Mouse (Mus musculus) kidney, adult 18-20 months (tissue): ENCODE measurements around the gene 5830411N06Rik.

ENCODE experiments used
- DNase-seq: peaks from one replicate; pipeline ENCODE4 v3.0.0; 2021

The 5830411N06Rik gene

DNA sequence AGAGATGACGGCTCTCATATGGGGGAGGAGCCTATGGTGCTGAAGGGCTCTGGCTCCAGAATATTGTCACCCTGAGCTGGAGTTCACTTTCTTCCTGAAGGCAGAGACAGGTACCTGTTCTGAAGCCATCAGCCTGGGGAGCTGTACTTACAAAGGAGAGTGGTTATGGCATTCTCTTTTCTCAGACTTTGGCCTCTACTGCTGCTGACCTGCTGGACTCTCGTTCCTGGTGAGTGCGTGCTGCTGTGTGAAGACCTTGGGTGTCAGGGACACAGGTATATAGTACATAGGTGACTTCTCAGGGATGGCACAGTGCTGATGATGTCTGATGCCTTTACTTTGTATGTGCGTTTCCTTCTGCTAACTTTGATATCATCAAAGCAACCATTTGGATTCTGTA lies at the start of gene 5830411N06Rik:
Gene 5830411N06Rik (plus strand): TSS at position 69 of the 400 bp plus-strand sequence.
- no peak for DNase-seq

DNA sequence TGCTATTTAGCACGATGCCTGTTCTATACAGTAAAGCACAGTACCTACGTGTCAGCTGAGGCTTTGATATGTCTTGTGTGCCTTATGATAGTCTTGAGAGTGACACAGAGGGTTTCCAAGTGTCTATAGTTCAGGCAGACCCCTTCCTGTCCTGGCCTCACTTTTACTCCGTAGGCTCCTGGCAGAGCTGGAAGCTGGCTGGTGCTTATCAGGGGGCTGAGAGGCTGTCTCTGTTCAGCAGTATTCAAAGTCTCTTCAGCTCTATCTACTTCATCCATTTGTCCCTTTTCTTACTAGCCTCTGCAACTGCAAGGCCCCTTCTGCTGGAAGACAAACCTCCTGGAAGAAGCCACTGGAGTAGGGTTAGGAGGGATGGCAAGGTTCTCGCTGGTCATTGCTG lies 46.0 kb upstream of the 5830411N06Rik start:
- DNase-seq, result no peak

DNA sequence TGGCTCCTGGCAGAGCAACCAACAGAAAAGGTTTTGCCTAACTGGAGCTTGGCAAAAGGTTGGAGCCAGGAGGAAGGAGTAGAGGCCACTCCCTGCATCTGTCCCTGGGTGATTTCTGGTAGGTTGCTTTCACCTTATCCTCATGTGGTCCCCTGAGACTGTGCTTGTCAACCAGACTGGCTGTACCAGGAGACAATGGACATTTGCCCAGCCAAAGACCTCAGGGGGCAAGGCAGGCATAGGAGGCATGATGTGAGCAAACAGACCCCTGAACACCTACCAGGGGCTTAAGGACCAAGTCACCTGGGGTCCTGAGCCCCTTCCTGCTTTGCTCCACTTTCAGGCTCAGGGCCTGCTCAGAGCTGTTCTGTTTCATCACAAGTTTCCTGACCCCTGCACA lies 41.2 kb upstream of the 5830411N06Rik start, which contains the start of gene Olfr524:
Gene Olfr524 (minus strand): TSS at position 101 of the 400 bp plus-strand sequence.
- DNase-seq, result no peak

DNA sequence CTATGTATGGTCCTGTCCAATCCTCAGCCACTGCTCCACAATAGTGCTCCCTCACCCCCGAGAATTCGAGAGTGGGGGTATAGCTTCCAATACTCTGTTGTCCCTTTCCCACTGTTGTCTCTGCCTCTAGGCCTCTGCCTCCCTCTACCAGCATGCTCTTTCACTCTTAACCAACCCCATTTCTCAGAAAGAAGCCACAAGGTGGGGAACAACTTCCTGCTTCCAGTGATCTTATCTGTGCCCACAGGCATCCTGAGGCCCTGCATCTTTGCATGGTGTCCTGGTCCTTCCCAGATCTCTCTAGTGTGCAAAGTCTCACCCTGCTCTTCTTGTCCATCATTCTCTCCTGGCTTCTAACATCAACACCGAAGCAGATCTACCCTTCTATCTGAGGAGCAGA lies 40.2 kb upstream of the 5830411N06Rik start:
- no peak for DNase-seq

DNA sequence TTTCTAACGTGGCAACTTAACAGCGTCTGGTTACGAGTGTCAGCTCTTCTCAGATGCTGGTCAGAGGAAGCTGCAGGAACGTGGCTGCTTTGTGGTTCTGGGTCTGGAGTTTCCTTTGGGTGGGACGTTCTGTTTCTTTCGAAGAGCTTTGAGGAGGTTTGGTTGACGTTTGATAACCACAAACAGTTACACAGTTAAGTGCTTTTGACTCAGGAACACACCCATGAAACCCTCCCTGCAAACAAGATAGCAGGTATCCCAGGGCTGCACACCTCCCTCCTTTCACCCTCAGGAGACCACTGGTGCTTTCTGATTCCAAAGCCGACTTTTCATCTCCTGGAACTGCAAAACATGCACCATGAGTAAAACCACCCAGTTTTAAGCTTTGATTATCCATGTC lies 38.9 kb upstream of the 5830411N06Rik start:
- no peak for DNase-seq

DNA sequence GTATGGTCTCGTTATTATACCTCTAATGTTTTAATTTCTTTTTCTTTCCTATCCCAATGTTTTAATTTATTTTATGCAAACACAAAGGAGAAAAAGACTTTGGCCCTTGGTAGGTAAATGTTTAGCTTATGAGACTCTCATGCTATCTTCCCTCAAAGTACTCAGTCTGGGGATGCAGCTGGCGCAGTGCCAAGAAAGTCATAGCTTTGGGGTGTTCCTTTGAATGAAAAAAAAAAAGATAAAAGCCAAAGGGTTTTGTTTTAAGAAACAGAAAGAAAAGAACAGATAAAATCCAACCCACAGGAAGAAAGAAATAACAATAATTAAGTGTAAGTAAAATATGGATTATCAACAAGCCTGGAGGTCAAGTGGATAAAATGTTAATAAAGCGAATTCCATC lies 38.4 kb upstream of the 5830411N06Rik start:
- DNase-seq, result peak; percentile 16

DNA sequence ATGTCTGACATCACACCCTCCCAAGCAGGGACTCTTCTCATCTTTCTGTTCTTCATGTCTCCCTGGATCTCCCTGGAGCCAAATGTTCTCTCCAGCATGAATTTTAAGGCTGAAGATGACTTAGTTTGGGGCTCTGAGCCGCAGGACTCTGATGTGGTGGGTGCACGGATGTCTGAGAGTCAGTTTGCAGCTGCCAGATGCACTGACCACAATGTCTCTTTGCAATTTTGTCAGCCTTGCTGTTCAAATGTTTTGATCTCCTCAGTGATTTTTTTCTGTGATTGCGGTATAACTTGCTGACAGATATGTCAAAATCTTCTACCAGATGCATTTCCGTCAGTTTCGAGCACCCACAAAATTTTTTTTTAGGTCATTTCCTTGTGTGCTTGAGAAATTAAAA lies 33.2 kb upstream of the 5830411N06Rik start:
- DNase-seq, result no peak

DNA sequence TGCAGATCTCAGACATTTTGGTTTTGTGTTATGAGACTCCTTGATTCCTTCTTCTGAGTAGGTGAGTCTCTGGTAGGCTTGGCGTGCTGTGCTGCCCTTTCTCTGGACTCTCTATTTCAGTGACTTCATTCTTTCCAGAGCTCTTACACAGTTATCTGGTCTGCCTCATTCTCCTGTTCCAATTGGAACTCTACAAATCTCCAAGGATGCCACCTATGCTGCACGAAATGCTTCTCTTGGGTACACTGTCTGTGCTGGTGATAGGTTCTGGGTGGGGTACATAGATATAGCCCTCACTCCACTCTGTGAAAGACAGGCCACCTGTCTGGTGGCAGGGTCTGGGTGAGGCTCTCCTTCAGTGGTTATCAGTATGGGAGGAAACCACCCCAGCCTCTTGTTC lies 29.1 kb upstream of the 5830411N06Rik start, which contains the start of gene Cd163l1:
Gene Cd163l1 (plus strand): TSS at position 301 of the 400 bp plus-strand sequence.
- no peak for DNase-seq

DNA sequence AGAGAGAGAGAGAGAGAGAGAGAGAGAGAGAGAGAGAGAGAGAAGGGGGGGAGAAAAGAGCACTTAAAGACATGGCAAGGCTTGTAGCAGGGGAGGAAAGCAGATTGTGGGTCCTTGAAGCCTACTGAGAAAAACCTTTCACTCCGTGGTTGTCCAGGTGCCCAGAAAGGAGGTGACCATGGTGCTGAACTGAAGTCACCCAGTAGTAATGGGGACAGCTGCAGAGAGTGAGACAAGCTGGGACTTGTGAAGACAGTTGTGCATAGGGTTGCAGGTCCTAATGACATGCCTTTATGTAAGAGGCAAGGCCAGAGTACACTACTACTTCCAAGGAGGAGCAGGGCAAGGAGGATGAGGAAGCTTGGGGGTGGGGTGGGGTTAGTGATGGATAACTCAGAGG lies 27.8 kb upstream of the 5830411N06Rik start:
- no peak for DNase-seq

DNA sequence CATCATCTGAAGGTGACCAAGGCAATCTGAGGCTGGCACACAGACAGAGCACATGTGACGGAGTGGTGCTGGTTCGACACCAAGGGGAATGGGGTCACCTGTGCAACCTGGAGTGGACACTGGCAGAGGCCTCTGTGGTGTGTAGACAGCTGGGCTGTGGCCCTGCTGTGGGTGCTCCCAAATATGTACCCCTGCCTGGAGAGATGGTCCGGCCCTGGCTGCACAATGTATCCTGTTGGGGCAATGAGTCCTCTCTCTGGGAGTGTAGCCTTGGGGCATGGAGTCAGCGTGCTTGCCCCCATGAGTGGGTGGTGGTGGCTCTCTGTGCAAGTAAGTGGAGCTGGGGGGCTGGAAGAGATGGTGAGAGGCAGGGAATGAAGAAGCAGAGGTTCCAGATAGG lies 26.7 kb upstream of the 5830411N06Rik start:
- DNase-seq, result no peak

DNA sequence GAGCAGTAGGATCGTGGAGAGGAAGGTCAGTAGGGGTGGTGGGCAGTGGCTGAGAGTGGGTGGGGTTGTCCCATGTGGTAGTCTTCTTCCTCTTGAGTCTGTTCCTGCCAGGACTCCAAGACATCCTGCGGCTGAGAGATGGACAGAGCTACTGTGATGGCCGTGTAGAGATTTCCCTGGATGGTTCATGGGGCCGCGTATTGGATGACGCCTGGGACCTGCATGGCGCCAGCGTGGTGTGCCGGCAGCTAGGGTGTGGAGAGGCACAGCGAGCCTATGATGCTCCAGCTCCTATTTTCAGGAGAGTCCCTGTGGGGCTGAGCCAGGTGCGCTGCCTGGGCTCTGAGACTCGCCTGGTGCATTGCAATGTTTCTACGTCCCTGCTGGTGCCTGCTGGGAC lies 22.9 kb upstream of the 5830411N06Rik start:
- no peak for DNase-seq

DNA sequence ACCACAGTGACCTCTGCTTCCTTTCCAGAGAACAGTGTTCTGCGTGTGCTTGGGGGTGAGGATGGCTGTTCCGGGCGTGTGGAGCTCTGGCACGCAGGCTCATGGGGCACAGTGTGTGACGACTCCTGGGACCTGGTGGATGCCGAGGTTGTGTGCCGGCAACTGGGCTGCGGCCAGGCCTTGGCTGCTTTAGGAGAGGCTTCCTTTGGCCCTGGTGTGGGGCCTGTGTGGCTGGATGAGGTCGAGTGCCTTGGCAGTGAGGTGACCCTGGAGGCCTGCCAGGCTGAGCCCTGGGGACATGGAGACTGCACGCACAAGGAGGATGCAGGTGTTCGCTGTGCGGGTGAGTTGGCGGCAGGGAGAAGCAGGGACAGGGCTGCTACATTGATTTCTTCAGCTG lies 18.6 kb upstream of the 5830411N06Rik start:
- DNase-seq, result peak; percentile 72

DNA sequence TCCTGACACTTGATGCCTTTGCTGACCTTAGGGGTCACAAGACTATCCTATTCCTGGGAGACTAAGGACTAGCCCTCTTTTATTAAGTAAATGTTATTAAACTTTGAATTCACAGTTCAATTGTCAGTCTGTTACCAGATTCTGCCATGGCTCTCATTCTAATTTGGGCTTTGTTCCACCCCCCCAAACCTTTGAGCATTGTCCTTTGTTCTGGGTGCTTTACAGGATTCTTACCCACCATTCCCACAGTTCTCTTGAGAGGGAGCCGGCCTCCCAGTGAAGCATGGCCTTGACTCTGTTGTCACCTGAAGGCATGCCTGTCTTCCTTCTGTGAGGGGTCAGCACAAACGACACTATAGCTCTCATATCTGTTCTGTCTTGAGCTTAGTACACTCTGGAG lies 16.1 kb upstream of the 5830411N06Rik start:
- DNase-seq, result no peak

DNA sequence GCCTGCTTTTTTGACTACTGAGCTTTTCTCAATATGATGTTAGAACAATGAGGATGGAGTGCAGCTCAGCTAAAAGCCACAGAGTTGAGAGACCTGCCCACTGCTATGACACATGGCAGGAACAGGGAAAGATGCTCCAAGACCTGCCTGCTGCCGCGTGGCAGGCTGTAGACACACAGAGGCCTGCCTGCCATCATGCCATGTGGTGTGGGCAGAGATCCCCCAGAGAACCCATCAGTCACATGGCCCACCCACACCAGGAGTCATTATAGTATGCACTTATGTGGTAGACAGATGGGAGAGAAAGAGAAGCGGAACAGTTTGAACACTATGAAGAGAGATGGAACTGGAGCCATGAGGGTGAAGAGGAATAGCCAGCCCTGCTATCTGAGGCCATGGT lies 13.4 kb upstream of the 5830411N06Rik start:
- DNase-seq, result no peak

DNA sequence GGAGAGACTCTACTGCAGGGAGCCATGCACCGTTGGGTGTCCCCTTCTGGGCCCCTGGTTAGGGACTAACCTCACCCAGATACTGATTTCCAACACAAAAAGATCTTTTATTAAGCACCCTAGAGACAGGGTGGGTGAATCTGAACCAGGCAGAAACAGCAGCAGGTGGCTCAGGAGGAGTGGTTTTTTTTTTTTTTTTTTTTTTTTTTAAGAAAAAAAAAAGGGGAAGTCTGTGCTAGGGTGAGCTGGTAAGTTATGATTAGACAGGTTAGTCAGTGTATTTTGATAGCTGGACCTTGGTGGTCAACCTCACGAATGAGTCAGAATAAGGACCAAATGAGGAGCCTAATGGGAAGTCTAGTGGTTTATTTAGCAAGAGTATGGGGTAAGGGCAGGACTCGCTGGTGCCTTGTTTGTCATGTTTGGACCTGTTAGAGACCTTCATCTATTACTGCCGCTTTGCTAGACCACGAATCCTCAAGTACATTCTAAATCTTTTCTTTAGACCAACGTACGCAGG lies 6.8 kb downstream of the 5830411N06Rik start:
- no peak for DNase-seq

DNA sequence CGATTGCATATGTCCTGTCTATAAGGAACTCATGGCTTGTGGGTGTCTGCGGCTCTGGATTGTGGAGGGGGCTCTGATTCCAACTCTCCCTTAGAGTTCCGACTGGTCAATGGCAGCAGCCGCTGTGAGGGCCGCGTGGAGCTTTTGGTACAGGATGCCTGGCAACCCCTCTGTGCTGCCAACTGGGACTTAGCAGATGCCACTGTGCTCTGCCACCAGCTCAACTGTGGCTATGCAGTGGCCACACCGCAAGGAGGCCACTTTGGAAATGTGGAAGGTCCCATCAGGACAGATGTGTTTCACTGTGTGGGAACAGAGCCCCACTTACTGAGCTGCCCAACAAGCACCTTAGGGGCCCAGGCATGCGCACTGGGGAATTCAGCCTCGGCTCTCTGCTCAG lies 48.7 kb downstream of the 5830411N06Rik start:
- no peak for DNase-seq

DNA sequence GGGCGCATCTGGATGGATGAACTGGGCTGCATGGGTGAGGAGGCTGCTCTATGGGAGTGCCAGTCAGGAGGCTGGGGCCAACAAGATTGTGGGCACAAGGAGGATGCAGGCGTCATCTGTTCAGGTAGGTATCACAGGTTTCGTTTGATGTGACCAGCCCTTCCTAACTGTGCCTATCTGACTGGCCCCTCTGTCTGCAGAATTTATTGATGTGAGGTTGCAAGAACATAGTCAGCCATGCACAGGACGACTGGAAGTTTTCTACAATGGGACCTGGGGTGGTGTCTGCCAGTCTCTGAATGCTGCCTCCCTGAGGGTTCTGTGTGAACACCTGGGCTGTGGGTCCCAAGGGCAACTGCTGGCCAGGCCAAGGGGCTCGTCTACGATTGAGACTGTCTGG lies 49.8 kb downstream of the 5830411N06Rik start:
- no peak for DNase-seq

DNA sequence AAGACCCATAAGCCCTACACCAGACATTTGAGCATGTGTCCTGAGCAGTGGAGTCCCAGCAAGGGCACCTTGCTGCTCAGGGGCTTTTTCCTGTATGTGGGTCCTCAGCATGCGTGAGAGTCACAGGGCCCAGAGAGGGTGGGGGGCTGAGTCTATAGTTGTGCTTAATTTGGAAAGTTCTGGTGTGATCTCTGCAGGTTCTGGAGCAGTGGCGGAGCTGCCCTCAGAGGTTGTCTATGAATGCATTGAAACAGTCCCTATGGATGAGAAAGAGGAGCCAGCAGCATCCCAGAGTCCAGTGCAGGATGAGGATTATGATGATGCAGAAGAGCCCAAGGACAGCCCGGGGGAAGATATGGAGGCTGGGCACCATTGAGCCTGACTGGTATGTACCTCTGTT lies 52.3 kb downstream of the 5830411N06Rik start:
- no peak for DNase-seq

DNA sequence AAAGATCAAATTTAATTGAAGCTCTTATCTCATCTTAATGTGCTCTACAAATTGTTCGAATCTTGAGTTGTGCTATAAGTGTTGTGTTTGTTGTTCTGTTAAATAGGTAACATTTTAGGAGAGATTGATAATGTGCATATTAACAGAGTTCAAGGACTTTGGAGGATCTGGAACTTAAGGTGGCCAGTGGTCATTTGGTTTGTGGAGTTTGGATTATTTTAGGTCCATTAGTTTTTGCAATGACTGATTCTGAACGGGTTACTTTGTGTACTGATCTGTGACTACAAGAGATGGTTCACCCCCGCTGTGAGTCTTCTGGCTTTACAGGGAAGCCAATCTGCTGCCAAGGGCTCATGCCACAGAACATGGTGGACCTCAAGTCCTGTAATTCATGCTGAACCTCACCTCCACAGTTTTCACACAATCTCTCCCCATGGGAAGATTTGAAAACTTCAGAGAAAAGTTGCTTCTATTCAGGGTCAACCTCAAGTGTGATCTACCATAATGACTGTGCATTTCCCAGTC lies 72.8 kb downstream of the 5830411N06Rik start:
- DNase-seq, result no peak

DNA sequence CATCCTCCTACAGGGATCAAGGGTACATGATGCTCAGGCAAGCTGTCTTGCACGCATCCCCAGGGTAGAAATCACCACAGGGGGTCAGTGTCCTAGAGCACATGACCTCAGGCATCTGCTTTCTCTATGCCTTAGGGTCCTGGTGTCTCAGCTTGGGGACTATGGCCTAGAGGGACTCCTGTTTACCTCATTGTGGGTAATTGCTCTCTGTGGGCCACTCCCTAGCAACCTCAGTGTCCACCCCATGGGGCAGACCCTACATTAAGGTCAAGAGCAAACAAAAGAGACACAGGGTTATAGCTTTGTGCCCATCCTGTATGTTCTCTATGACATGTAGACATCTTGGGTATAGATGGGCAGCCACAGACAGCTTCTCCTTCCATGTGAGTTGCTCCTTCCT lies 73.5 kb downstream of the 5830411N06Rik start, which contains the start of gene Olfr525:
Gene Olfr525 (plus strand): TSS at position 301 of the 400 bp plus-strand sequence.
- DNase-seq, result no peak

DNA sequence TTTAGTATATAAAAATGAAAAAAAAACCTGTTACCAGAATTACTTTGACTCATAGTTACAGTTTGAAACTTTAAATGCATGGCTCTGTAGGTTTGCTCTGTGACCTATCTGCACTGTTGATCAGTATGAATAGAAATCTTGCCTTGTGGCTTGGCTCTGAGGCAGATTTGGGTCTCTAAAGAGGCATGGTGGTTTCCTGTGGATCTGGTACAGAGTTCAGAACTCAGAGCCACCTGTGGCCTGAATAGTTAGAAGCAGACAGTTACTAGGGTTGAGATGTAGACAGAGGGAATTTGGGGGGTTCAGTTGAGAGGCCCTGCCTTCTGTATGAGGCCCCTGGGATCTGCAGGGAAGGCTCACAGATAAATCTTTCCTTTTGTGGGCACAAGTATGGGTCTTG lies 74.1 kb downstream of the 5830411N06Rik start:
- DNase-seq, result no peak

DNA sequence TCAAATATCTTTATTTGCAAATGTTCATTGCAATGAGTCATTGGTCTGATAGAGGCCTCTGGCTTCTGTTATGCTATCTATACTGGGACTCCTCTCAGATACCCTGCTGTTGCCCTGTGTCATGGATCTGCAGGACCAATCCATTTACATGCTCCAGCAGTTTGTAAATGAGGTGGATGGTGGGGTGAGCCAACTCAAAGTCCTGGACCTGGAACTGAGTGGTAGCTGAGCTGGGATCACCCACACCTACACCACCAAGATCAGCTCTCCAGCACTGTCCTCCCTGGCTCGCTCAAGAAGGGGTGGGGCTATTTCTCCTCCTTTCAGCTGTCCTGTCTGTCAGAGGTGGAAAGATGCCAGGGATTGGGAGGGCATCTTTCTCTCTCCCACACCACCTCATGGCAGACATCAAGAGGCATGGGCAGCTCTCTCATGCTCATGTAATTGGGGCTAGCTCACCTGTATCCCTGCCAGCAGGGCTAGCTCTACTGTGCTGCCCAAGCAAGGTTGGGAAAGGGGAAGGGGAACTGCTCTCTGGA lies 82.8 kb downstream of the 5830411N06Rik start:
- DNase-seq, result no peak

DNA sequence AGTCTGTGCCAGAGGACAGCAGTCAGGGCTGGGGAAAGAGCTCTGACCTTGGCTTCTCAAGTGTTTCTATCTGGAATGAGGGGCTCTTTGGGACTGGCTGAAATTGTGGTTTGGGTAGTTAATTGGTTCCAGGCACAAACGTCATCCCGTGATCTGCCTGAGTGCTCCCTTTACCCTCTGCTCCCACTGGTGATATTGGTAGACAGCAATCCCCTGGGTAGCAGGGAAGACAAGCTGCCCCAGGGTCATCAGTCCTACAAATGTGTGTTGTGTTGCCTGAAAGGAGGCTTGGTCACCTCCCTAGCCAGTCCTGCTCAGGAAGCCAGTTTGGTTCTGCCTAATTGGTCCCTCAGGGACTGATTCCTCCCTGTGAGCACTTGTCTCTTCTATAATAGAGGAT lies 86.6 kb downstream of the 5830411N06Rik start, which contains the start of gene Olfr527:
Gene Olfr527 (plus strand): TSS at position 301 of the 400 bp plus-strand sequence.
- DNase-seq, result no peak
